Mouse (Mus musculus): ENCODE measurements around the gene Olfr1256. TPM values are rescaled to one million over a fixed set of nuclear protein-coding genes. Genes with fewer than 3 reads are reported as not detected.

Olfr1256 gene
- not detected in 2 replicates for polyA plus RNA-seq (2015; fragmentation: Nextera tagmentation; extraction: Ambion mirVana)

GRCm38 (mm10) chr2:89841455-89841854 lies at the start of gene Olfr1256:
Gene Olfr1256, minus strand, starts transcription at chr2:89841555.
- ATAC-seq (ENCODE audit: low read depth), result no peak
- Histone ChIP-seq H3K4me2 (no peak within 1 kb of the TSS), H3K4me1 (replicated peaks) (no peaks in the 10 kb centered on the region), H3K9ac (no peak within 1 kb of the TSS), H3K4me3 (no peak within 1 kb of the TSS), H3K36me3 (no peaks in the 10 kb centered on the region), H3K9me3 (no peaks in the 10 kb centered on the region), H3K27ac (replicated peaks) (no peak within 1 kb of the TSS), H3K27me3 (no peaks in the 10 kb centered on the region)
- WGBS, result 49% methylated on average over 2 of the region's 2 CpGs

GRCm38 (mm10) chr2:89878137-89878536 lies 36.8 kb upstream of the Olfr1256 start, which contains the start of gene Olfr1257:
Gene Olfr1257, plus strand, starts transcription at chr2:89878437.
- Histone ChIP-seq H3K36me3 (no peaks in the 10 kb centered on the region), H3K4me1 (replicated peaks) (no peaks in the 10 kb centered on the region), H3K4me3 (no peak within 1 kb of the TSS), H3K27ac (replicated peaks) (no peak within 1 kb of the TSS), H3K9me3 (no peaks in the 10 kb centered on the region), H3K9ac (no peak within 1 kb of the TSS), H3K4me2 (no peak within 1 kb of the TSS), H3K27me3 (no peaks in the 10 kb centered on the region)
- 96% methylated on average over 1 of the region's 1 CpGs for WGBS
- ATAC-seq (ENCODE audit: low read depth), result no peak

- ATAC-seq (ENCODE audit: low read depth), result no peak
- Histone ChIP-seq H3K9me3 (no peaks in the 10 kb centered on the region), H3K27ac (replicated peaks) (no peak overlapping the region), H3K9ac (no peak overlapping the region), H3K4me2 (no peak overlapping the region), H3K4me1 (replicated peaks) (no peaks in the 10 kb centered on the region), H3K36me3 (no peaks in the 10 kb centered on the region), H3K27me3 (no peaks in the 10 kb centered on the region), H3K4me3 (no peak overlapping the region)
- 97% methylated on average over 1 of the region's 1 CpGs for WGBS
Measured at GRCm38 (mm10) chr2:89849230-89849629, 7.9 kb upstream of the Olfr1256 start.

DNA sequence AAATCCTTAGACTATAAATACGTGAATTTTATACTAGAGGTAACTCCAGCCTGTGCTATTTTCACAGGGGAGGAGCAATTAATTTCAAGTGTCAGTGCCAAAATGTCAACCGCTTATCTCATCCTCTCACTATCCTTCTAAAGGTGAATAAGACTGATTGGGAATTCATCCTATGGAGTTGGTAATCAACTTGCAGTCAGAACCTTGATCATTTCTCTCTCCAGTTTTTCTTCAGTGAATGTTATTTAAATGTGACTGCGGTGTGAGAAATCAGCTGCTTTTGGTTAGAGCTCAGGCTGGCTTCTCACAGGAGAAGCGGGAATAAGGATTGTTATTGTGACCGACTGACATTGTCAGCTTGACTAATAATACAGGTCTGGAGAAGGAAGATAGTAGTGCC lies 6.8 kb upstream of the Olfr1256 start, which contains the start of gene Olfr48:
Gene Olfr48 (minus strand): TSS at position 101 of the 400 bp plus-strand sequence.
- no peak within 1 kb of the TSS for H3K9ac ChIP-seq
- H3K4me2 ChIP-seq, result no peak within 1 kb of the TSS
- no peak within 1 kb of the TSS for H3K4me3 ChIP-seq
- WGBS, result 88% methylated on average over 5 of the region's 5 CpGs
- H3K27ac ChIP-seq (replicated peaks), result no peak within 1 kb of the TSS
- H3K36me3 ChIP-seq, result no peaks in the 10 kb centered on the region
- no peaks in the 10 kb centered on the region for H3K9me3 ChIP-seq
- H3K4me1 ChIP-seq (replicated peaks), result no peaks in the 10 kb centered on the region
- no peaks in the 10 kb centered on the region for H3K27me3 ChIP-seq
- no peak for ATAC-seq (ENCODE audit: low read depth)

DNA sequence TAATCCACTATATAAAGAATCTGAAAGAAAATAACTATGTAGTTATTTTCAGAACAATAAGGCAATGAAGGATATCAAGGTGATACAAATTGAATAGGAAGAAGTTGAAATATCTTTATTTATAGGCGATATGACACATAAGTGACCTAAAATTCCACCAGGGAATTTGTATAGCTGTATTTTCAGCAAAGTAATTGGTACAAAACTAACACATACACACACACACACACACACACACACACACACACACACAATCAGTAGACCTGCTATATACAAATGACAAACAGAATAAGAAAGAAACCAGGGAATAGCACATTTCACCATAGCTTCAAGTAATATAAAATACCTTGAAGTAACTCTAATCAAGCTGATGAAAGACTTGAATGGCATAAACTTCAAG lies 21.1 kb downstream of the Olfr1256 start:
- no peak for ATAC-seq (ENCODE audit: low read depth)
- H3K4me3 ChIP-seq, result no peak overlapping the region
- H3K27me3 ChIP-seq, result no peaks in the 10 kb centered on the region
- no peaks in the 10 kb centered on the region for H3K36me3 ChIP-seq
- no peaks in the 10 kb centered on the region for H3K9me3 ChIP-seq
- no peak overlapping the region for H3K27ac ChIP-seq (replicated peaks)
- no peak overlapping the region for H3K4me2 ChIP-seq
- H3K9ac ChIP-seq, result no peak overlapping the region
- H3K4me1 ChIP-seq (replicated peaks), result no peaks in the 10 kb centered on the region
- WGBS, result 88% methylated on average over 1 of the region's 1 CpGs

- Histone ChIP-seq H3K9me3 (no peaks in the 10 kb centered on the region), H3K4me3 (no peak within 1 kb of the TSS), H3K4me2 (no peak within 1 kb of the TSS), H3K27me3 (no peaks in the 10 kb centered on the region), H3K9ac (no peak within 1 kb of the TSS), H3K27ac (replicated peaks) (no peak within 1 kb of the TSS), H3K36me3 (no peaks in the 10 kb centered on the region), H3K4me1 (replicated peaks) (no peaks in the 10 kb centered on the region)
- ATAC-seq (ENCODE audit: low read depth), result no peak
- 87% methylated on average over 3 of the region's 3 CpGs for WGBS
Measured at GRCm38 (mm10) chr2:89811751-89812150, 29.6 kb downstream of the Olfr1256 start, which contains the start of gene Olfr1255. Gene Olfr1255, plus strand, starts transcription at chr2:89812051.

- H3K27me3 ChIP-seq, result no peaks in the 10 kb centered on the region
- H3K36me3 ChIP-seq, result no peaks in the 10 kb centered on the region
- H3K4me3 ChIP-seq, result no peak overlapping the region
- H3K9me3 ChIP-seq, result no peaks in the 10 kb centered on the region
- no peak for ATAC-seq (ENCODE audit: low read depth)
- 85% methylated on average over 2 of the region's 2 CpGs for WGBS
- no peak overlapping the region for H3K27ac ChIP-seq (replicated peaks)
- no peaks in the 10 kb centered on the region for H3K4me1 ChIP-seq (replicated peaks)
- no peak overlapping the region for H3K4me2 ChIP-seq
- no peak overlapping the region for H3K9ac ChIP-seq
Measured at GRCm38 (mm10) chr2:89810751-89811150, 30.6 kb downstream of the Olfr1256 start.

DNA sequence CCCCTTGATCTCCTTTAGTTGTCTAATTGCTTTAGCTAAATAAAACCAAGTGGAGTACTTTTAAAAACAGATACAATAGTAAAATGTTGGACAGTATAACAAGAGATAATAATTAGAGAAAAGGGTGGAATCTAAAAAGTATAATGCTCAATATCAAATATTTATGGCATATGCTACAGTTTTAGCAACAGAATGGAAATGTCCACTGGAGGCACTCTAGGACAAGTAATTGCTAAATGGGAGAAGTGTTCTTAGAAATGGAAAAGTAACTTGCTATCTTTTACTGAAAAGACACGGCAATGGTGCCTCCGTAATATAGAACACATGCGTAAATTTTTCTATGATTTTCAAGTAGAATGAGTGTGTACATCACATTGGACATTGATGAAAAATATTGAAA lies 41.8 kb downstream of the Olfr1256 start:
- H3K4me2 ChIP-seq, result no peak overlapping the region
- no peak for ATAC-seq (ENCODE audit: low read depth)
- H3K4me3 ChIP-seq, result no peak overlapping the region
- H3K9me3 ChIP-seq, result no peaks in the 10 kb centered on the region
- H3K36me3 ChIP-seq, result no peaks in the 10 kb centered on the region
- no peaks in the 10 kb centered on the region for H3K4me1 ChIP-seq (replicated peaks)
- H3K27me3 ChIP-seq, result no peaks in the 10 kb centered on the region
- no peak overlapping the region for H3K9ac ChIP-seq
- WGBS, result 94% methylated on average over 3 of the region's 3 CpGs
- H3K27ac ChIP-seq (replicated peaks), result no peak overlapping the region

GRCm38 (mm10) chr2:89793519-89793918 lies 47.8 kb downstream of the Olfr1256 start, which contains the start of gene Olfr1254:
Gene Olfr1254, minus strand, starts transcription at chr2:89793619.
- H3K36me3 ChIP-seq, result no peaks in the 10 kb centered on the region
- H3K9me3 ChIP-seq, result no peaks in the 10 kb centered on the region
- H3K27me3 ChIP-seq, result no peaks in the 10 kb centered on the region
- no peak within 1 kb of the TSS for H3K4me2 ChIP-seq
- no peak within 1 kb of the TSS for H3K9ac ChIP-seq
- H3K27ac ChIP-seq (replicated peaks), result no peak within 1 kb of the TSS
- ATAC-seq (ENCODE audit: low read depth), result no peak
- no peaks in the 10 kb centered on the region for H3K4me1 ChIP-seq (replicated peaks)
- H3K4me3 ChIP-seq, result no peak within 1 kb of the TSS

Other genes starting within 250 kb of the Olfr1256 start
- not detected in 2 replicates for gene Olfr1246, start 248.4 kb downstream of the Olfr1256 start, polyA plus RNA-seq (2015; fragmentation: Nextera tagmentation; extraction: Ambion mirVana)
- not detected in 2 replicates for gene Olfr1247, start 227.4 kb downstream of the Olfr1256 start, polyA plus RNA-seq (2015; fragmentation: Nextera tagmentation; extraction: Ambion mirVana)
- not detected in 2 replicates for gene Olfr1248, start 223.3 kb downstream of the Olfr1256 start, polyA plus RNA-seq (2015; fragmentation: Nextera tagmentation; extraction: Ambion mirVana)
- not detected in 2 replicates for gene Olfr1249, start 206.6 kb downstream of the Olfr1256 start, polyA plus RNA-seq (2015; fragmentation: Nextera tagmentation; extraction: Ambion mirVana)
- not detected in 2 replicates for gene Olfr1250, start 180.1 kb downstream of the Olfr1256 start, polyA plus RNA-seq (2015; fragmentation: Nextera tagmentation; extraction: Ambion mirVana)
- not detected in 2 replicates for gene Olfr1251, start 169.6 kb downstream of the Olfr1256 start, polyA plus RNA-seq (2015; fragmentation: Nextera tagmentation; extraction: Ambion mirVana)
- not detected in 2 replicates for gene Olfr1252, start 116.5 kb downstream of the Olfr1256 start, polyA plus RNA-seq (2015; fragmentation: Nextera tagmentation; extraction: Ambion mirVana)
- not detected in 2 replicates for gene Olfr1253, start 84.5 kb downstream of the Olfr1256 start, polyA plus RNA-seq (2015; fragmentation: Nextera tagmentation; extraction: Ambion mirVana)
- gene Olfr1254, start 47.9 kb downstream of the Olfr1256 start, polyA plus RNA-seq (2015; fragmentation: Nextera tagmentation; extraction: Ambion mirVana), result not detected in 2 replicates
- gene Olfr1255, start 29.5 kb downstream of the Olfr1256 start, polyA plus RNA-seq (2015; fragmentation: Nextera tagmentation; extraction: Ambion mirVana), result not detected in 2 replicates
- gene Olfr48, start 6.7 kb upstream of the Olfr1256 start, polyA plus RNA-seq (2015; fragmentation: Nextera tagmentation; extraction: Ambion mirVana), result not detected in 2 replicates
- not detected in 2 replicates for gene Olfr1257, start 36.9 kb upstream of the Olfr1256 start, polyA plus RNA-seq (2015; fragmentation: Nextera tagmentation; extraction: Ambion mirVana)
- not detected in 2 replicates for gene Olfr1258, start 85.8 kb upstream of the Olfr1256 start, polyA plus RNA-seq (2015; fragmentation: Nextera tagmentation; extraction: Ambion mirVana)
- gene Olfr1259, start 107.1 kb upstream of the Olfr1256 start, polyA plus RNA-seq (2015; fragmentation: Nextera tagmentation; extraction: Ambion mirVana), result not detected in 2 replicates
- not detected in 2 replicates for gene Olfr1260, start 132.8 kb upstream of the Olfr1256 start, polyA plus RNA-seq (2015; fragmentation: Nextera tagmentation; extraction: Ambion mirVana)
- gene Olfr1261, start 149.7 kb upstream of the Olfr1256 start, polyA plus RNA-seq (2015; fragmentation: Nextera tagmentation; extraction: Ambion mirVana), result not detected in 2 replicates
- not detected in 2 replicates for gene Olfr1262, start 158.6 kb upstream of the Olfr1256 start, polyA plus RNA-seq (2015; fragmentation: Nextera tagmentation; extraction: Ambion mirVana)
- gene Olfr1263, start 170.6 kb upstream of the Olfr1256 start, polyA plus RNA-seq (2015; fragmentation: Nextera tagmentation; extraction: Ambion mirVana), result not detected in 2 replicates
- not detected in 2 replicates for gene Olfr1264, start 184.0 kb upstream of the Olfr1256 start, polyA plus RNA-seq (2015; fragmentation: Nextera tagmentation; extraction: Ambion mirVana)
- gene Olfr1265, start 193.8 kb upstream of the Olfr1256 start, polyA plus RNA-seq (2015; fragmentation: Nextera tagmentation; extraction: Ambion mirVana), result not detected in 2 replicates
- not detected in 2 replicates for gene Olfr140, start 222.0 kb upstream of the Olfr1256 start, polyA plus RNA-seq (2015; fragmentation: Nextera tagmentation; extraction: Ambion mirVana)

Data from neural tube, embryonic 13.5 days (tissue).